Mouse (Mus musculus): ENCODE data around the gene Rbm7. TPM values are rescaled to one million over a fixed set of nuclear protein-coding genes. Genes with fewer than 3 reads are reported as not detected.

Gene Rbm7
- polyA plus RNA-seq, 1 experiment from 2014 or later = 90.4 TPM

DNA sequence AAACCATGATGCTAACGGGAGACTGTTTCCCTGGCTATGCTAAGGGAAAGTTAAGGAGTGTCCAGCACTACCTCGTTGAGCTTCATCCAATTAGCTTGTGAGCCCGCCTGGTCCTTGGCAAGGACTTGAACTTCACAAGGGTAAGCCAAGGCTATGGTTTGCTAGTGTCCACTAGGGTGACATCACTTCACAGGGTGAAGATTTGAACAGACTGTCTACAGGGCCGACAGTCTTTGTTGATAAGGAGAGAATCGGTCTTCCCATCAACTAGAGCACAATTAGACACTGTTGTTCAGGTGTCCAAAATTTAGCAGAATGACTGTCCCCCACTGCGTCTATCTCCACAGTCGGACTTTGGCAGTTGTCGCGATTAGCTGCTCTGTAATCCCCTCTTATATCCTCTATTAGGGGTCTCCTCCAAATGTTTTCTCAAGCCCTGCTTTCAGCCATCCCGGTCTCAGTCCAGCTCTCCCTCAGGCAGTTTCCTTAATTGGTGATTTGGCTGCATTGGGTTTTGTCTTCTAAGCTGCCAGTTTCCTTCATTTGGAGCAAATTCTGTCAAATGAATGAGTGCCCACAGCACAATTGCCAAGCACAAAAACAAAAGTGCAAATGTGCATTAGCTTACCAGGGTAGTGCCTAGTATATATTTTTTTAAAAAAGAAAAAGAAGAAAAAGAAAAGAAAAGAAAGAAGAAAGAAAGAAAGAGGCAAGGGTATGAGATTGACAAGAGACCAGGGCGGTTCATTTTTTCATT is 21.7 kb upstream of the Rbm7 start:
- H3K27me3 ChIP-seq = no peaks in the 10 kb centered on the region; the same call in 1 of the 2 replicates
- WGBS = 53% methylated on average over 11 of the region's 11 CpGs
- 0 out of 2 replicates have a peak overlapping the region, but pooled peaks have one; percentile 6 for H3K4me3 ChIP-seq
- H3K4me2 ChIP-seq = peak overlapping the region; percentile 46
- no peaks in the 10 kb centered on the region for H3K9me3 ChIP-seq
- H3K9ac ChIP-seq = peak overlapping the region; percentile 10; the same call in 1 of the 2 replicates
- no peaks in the 10 kb centered on the region for H3K36me3 ChIP-seq
- peak overlapping the region; percentile 89 for H3K27ac ChIP-seq (replicated peaks)
- peaks cover 21% of the 10 kb centered on the region for H3K4me1 ChIP-seq (replicated peaks)
- peak; percentile 61; the same call in 1 of the 2 replicates for ATAC-seq (ENCODE audit: low read depth)

DNA sequence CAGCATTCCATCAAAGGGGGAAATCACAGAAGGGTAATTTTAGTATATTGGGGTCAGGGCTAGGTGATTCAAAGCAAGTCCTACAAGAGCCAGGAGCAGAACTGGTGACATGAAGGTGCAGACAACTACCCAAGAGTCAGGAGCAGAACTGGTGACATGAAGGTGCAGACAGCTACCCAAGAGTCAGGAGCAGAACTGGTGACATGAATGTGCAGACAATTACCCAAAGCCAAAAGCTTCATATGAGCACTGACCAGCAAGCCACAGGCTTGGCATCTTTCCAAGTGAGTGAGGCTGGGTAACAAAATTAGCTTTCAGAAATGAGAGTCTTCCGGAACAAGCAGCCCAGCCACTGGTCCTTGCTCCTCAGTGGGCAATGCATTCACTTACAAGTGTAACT is 20.2 kb upstream of the Rbm7 start:
- Histone ChIP-seq H3K4me2 (no peak overlapping the region), H3K27ac (replicated peaks) (0 out of 2 replicates have a peak overlapping the region, but pooled peaks have one; percentile 89), H3K4me3 (no peak overlapping the region), H3K4me1 (replicated peaks) (peaks cover 21% of the 10 kb centered on the region), H3K36me3 (no peaks in the 10 kb centered on the region), H3K27me3 (no peaks in the 10 kb centered on the region; the same call in 1 of the 2 replicates), H3K9me3 (no peaks in the 10 kb centered on the region), H3K9ac (no peak overlapping the region)
- ATAC-seq (ENCODE audit: low read depth) = no peak
- WGBS = 62% methylated on average over 1 of the region's 1 CpGs

DNA sequence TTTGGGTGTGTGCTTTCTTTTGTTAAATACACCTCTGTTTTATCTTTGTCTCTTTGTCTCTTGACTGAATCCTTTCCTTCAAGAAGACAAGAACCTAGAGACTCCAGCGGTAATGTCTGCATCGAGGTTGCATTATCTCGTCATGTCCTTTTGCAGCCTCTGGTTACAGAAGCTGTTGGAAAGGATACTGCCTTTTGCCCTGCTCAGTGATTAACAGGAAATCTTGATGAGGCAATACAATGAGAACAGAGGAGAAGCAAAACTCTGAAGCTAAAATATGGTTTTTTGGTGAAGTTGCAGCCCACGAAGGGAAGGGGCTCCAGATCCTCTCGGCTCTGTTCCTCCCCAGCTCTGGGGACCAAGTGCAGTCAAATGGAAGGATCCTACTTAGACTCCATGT is 15.0 kb upstream of the Rbm7 start:
- no peak overlapping the region for H3K4me2 ChIP-seq
- ATAC-seq (ENCODE audit: low read depth) = no peak
- H3K4me3 ChIP-seq = no peak overlapping the region
- no peak overlapping the region for H3K9ac ChIP-seq
- WGBS = 93% methylated on average over 5 of the region's 5 CpGs
- 0 out of 2 replicates have a peak, but pooled peaks cover under 1% of the 10 kb centered on the region for H3K4me1 ChIP-seq (replicated peaks)
- H3K36me3 ChIP-seq = no peaks in the 10 kb centered on the region
- no peak overlapping the region for H3K27ac ChIP-seq (replicated peaks)
- no peaks in the 10 kb centered on the region for H3K9me3 ChIP-seq
- no peaks in the 10 kb centered on the region; the same call in 1 of the 2 replicates for H3K27me3 ChIP-seq

DNA sequence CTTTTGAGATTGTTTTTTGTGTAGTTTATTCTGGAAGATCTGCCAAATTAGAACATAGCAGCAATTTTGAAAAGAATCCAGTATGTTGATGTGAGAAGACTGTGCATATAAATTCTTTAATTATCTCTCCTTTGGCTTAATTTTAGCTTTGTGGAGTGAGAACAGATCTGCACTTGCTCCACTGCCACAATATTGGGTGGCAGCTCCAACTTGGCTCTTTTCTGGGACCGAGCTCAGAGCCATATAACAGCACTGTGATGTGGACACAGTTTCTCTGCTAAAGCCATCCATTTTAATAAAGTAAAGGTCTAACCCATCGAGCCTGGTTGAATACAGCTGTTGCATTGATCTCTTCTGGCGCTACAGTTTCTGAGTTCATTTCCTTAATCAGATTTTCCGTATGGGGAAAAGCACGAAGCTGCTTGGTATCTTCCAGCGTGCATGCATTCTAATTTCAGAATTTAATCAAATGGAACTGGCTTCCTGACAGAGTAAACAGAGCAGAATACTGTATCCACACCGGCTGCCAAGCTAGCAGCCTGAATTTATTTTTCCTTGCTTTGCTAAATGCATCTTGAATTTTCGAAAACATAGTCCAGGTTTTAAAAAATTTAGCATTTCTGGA is 9.8 kb upstream of the Rbm7 start:
- Histone ChIP-seq H3K4me1 (replicated peaks) (no peaks in the 10 kb centered on the region), H3K27me3 (no peaks in the 10 kb centered on the region), H3K9ac (no peak overlapping the region), H3K4me3 (no peak overlapping the region), H3K36me3 (no peaks in the 10 kb centered on the region), H3K9me3 (no peaks in the 10 kb centered on the region), H3K4me2 (no peak overlapping the region), H3K27ac (replicated peaks) (no peak overlapping the region)
- ATAC-seq (ENCODE audit: low read depth) = no peak
- 72% methylated on average over 8 of the region's 8 CpGs for WGBS

GRCm38 (mm10) chr9:48503001-48503400 is 7.9 kb upstream of the Rbm7 start:
- Histone ChIP-seq H3K27me3 (peaks cover 3% of the 10 kb centered on the region; the same call in 1 of the 2 replicates), H3K27ac (replicated peaks) (no peak overlapping the region), H3K9ac (no peak overlapping the region), H3K4me1 (replicated peaks) (no peaks in the 10 kb centered on the region), H3K36me3 (no peaks in the 10 kb centered on the region), H3K4me2 (no peak overlapping the region), H3K9me3 (no peaks in the 10 kb centered on the region), H3K4me3 (no peak overlapping the region)
- no peak for ATAC-seq (ENCODE audit: low read depth)
- WGBS = 69% methylated on average over 2 of the region's 2 CpGs

GRCm38 (mm10) chr9:48501192-48501591 is 6.1 kb upstream of the Rbm7 start:
- H3K9me3 ChIP-seq = no peaks in the 10 kb centered on the region
- H3K27ac ChIP-seq (replicated peaks) = no peak overlapping the region
- H3K36me3 ChIP-seq = no peaks in the 10 kb centered on the region
- no peak overlapping the region for H3K4me3 ChIP-seq
- 82% methylated on average over 7 of the region's 7 CpGs for WGBS
- H3K27me3 ChIP-seq = peaks cover 3% of the 10 kb centered on the region; the same call in 1 of the 2 replicates
- no peak overlapping the region for H3K9ac ChIP-seq
- peaks cover 1% of the 10 kb centered on the region for H3K4me1 ChIP-seq (replicated peaks)
- no peak for ATAC-seq (ENCODE audit: low read depth)
- H3K4me2 ChIP-seq = no peak overlapping the region

GRCm38 (mm10) chr9:48495548-48495932 is 441 bp upstream of the Rbm7 start:
- peak overlapping the region; percentile 78 for H3K4me2 ChIP-seq
- H3K27me3 ChIP-seq = peaks cover 3% of the 10 kb centered on the region; the same call in 1 of the 2 replicates
- H3K4me1 ChIP-seq (replicated peaks) = peaks cover 21% of the 10 kb centered on the region
- 5% methylated on average over 34 of the region's 34 CpGs for WGBS
- H3K27ac ChIP-seq (replicated peaks) = peak overlapping the region; percentile 96
- ATAC-seq (ENCODE audit: low read depth) = peak; percentile 81
- peak overlapping the region; percentile 91 for H3K9ac ChIP-seq
- H3K36me3 ChIP-seq = peaks cover 31% of the 10 kb centered on the region
- H3K9me3 ChIP-seq = no peaks in the 10 kb centered on the region
- peak overlapping the region; percentile 82 for H3K4me3 ChIP-seq

GRCm38 (mm10) chr9:48481214-48482134 is 13.6 kb downstream of the Rbm7 start:
- Histone ChIP-seq H3K9me3 (no peaks in the 10 kb centered on the region), H3K9ac (peak overlapping the region; percentile 50), H3K4me2 (peak overlapping the region; percentile 90), H3K4me1 (replicated peaks) (peaks cover 16% of the 10 kb centered on the region), H3K36me3 (peaks cover 8% of the 10 kb centered on the region), H3K27ac (replicated peaks) (no peak overlapping the region), H3K27me3 (peaks cover 8% of the 10 kb centered on the region), H3K4me3 (peak overlapping the region; percentile 85)
- 39% methylated on average over 20 of the region's 20 CpGs for WGBS
- no peak for ATAC-seq (ENCODE audit: low read depth)

DNA sequence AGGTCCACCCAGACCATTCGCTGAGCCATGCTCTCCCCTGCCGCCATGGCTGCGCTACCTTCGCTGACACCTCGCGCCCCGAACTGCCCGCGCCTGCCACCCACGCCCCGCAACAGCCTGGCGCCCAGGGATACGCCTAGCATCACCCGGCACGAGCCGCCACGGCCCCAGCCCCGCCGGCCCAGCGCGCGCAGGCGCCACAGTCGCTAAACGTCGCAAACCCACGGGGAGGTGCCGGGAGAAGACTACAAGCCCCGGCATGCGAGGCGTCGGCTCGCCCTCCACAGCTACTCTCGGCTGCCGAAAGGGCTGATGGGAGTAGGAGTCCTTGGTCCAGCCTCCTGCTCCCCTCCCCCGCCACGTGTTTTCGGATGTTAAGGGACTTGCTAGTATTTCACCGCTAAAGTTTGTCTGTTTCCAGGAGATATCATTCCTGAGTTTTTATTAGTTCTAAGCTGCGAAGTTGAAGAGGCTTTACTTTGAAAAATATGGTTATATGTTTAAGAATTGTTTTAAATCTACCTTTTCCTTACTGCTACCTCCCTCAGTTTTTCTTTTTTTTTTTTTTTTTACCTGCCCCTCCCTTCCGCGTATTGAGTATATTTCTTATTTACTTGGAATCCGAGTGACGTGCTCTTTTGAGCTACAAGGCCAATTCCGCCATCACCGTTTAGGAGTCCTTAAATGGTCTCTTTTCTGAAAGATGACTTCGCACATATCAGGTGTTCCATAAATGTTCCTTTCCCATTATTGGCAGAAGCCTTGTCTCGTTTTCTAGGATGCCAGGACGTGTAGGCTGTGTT is 14.5 kb downstream of the Rbm7 start, which contains the start of gene Rexo2:
TSS of gene Rexo2 (minus strand) at position 213 of the 803 bp plus-strand sequence.
- H3K27me3 ChIP-seq = peaks cover 8% of the 10 kb centered on the region
- peak within 1 kb of the TSS; percentile 90 for H3K4me2 ChIP-seq
- H3K9ac ChIP-seq = peak within 1 kb of the TSS; percentile 83
- H3K36me3 ChIP-seq = peaks cover 12% of the 10 kb centered on the region
- peak; percentile 99 for ATAC-seq (ENCODE audit: low read depth)
- peaks cover 16% of the 10 kb centered on the region for H3K4me1 ChIP-seq (replicated peaks)
- H3K9me3 ChIP-seq = no peaks in the 10 kb centered on the region
- no peak within 1 kb of the TSS for H3K27ac ChIP-seq (replicated peaks)
- WGBS = 1% methylated on average over 49 of the region's 49 CpGs
- H3K4me3 ChIP-seq = peak within 1 kb of the TSS; percentile 85

- H3K9ac ChIP-seq = peak overlapping the region; percentile 83
- H3K9me3 ChIP-seq = no peaks in the 10 kb centered on the region
- no peak overlapping the region for H3K27ac ChIP-seq (replicated peaks)
- peak overlapping the region; percentile 85 for H3K4me3 ChIP-seq
- WGBS = 7% methylated on average over 24 of the region's 25 CpGs
- H3K4me2 ChIP-seq = peak overlapping the region; percentile 90
- peak; percentile 81 for ATAC-seq (ENCODE audit: low read depth)
- peaks cover 8% of the 10 kb centered on the region for H3K27me3 ChIP-seq
- H3K36me3 ChIP-seq = peaks cover 13% of the 10 kb centered on the region
- H3K4me1 ChIP-seq (replicated peaks) = peaks cover 16% of the 10 kb centered on the region
These were observed 15.2 kb downstream of the Rbm7 start for GRCm38 (mm10) chr9:48479838-48480410.

DNA sequence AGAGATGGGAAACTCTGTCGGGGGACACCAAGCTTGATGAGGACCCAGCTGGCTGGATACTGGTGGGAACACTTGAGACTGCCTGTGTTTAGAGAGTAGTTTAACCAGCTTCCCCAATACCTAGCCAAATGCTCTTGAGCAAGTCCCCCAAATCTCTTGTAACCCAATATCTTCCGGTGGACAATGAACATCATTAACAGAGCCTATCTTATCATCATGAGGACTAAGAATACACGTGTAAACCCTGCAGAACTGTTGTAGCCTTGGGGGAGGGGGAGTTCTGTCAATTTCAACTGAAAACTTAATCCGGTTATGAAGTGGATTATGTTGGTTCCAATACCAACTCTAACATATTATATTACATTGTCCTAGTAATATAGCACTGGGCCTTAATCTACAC is 16.3 kb downstream of the Rbm7 start:
- no peak overlapping the region for H3K9ac ChIP-seq
- H3K4me1 ChIP-seq (replicated peaks) = peaks cover 16% of the 10 kb centered on the region
- no peak overlapping the region for H3K4me3 ChIP-seq
- H3K9me3 ChIP-seq = no peaks in the 10 kb centered on the region
- ATAC-seq (ENCODE audit: low read depth) = no peak
- H3K27me3 ChIP-seq = peaks cover 8% of the 10 kb centered on the region
- H3K27ac ChIP-seq (replicated peaks) = no peak overlapping the region
- WGBS = 91% methylated on average over 4 of the region's 4 CpGs
- H3K36me3 ChIP-seq = peaks cover 16% of the 10 kb centered on the region
- H3K4me2 ChIP-seq = no peak overlapping the region

Measured in neural tube, embryonic 13.5 days (tissue).